In the genomic region with DNA sequence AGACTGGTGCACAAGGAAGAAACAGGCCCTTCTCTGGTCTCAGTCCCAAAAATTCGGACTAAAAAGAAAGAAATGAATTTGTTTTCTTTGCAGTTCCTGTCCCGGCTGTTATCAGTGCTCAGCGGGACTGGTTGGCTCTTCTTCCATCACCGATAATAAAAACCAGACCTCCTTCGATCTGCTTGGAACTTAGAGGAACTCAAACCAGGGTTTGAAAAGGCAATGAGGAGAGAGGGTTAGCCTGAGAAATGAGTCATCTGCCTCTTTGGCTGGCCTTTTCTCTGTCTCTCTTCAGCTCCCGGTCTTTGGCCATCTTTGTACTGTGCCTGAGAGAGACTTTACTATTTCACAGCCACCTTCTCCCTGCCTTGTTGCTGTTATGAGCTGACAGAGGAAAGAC, we compare ENCODE assay signal across 21 mouse cellular contexts.
DNase-seq lines count a peak whose midpoint lies in the region; TF ChIP-seq lines count a peak whose summit lies in the region.
"Had no signal": no experiment of that assay in that cellular context is flagged by ENCODE, and none has a peak within 500 bp of the region (broad histone marks: within the 10 kb centered on the region; RNA-seq: fewer than 3 reads in every experiment).

No protein-coding gene starts in this region.

- H3K4me3 ChIP-seq in embryonic fibroblast, embryonic 13.5 days (ENCODE audit: insufficient read depth, low read length) = no peak overlapping the region
- H3K4me3 ChIP-seq: embryonic facial prominence, embryonic 15.5 days; forebrain, embryonic 12.5 days; heart, embryonic 15.5 days; hindbrain, embryonic 13.5 days had no signal

- peaks cover 2% of the 10 kb centered on the region; the same call in 1 of the 2 replicates for H3K4me1 ChIP-seq in embryonic fibroblast, embryonic 13.5 days (ENCODE audit: control insufficient read depth, insufficient read depth, low read length)
- H3K4me1 ChIP-seq: embryonic facial prominence, embryonic 15.5 days; forebrain, embryonic 12.5 days; heart, embryonic 15.5 days; hindbrain, embryonic 13.5 days had no signal

- no peak for TF ChIP-seq POLR2A in embryonic fibroblast, embryonic 13.5 days (IDR thresholded peaks at IDR 0.05; ENCODE audit: low read depth, low read length)

- peak; percentile 48 for DNase-seq in embryo, embryonic 10 days (ENCODE audit: low spot score)
- no peak for DNase-seq in embryo, embryonic 9.5 days (ENCODE audit: extremely low spot score)
- DNase-seq in heart, adult 18-20 months = peak; percentile 13 to 52
- no peak for DNase-seq in heart, postnatal 14 days
- DNase-seq in 3T3-L1 (ENCODE audit: low read depth, low spot score) = peak; percentile 39
- DNase-seq in thymus, postnatal 0 days (ENCODE audit: low spot score) = no peak
- DNase-seq in kidney, adult 18-20 months = no peak
- DNase-seq: adrenal gland, adult 2 months; adrenal gland, postnatal 25 days; cerebellum, adult 2 months; cerebellum, postnatal 10 days; embryo, embryonic 11 days; forebrain, postnatal 0 days; gastrocnemius, postnatal 14 days; kidney, adult 11 months had no signal

- intact Hi-C loops in heart, postnatal 14 days (cut with DNase I) = no loop called here

- peak overlapping the region; percentile 71; the same call in 1 of the 2 replicates for H3K27ac ChIP-seq in embryonic fibroblast, embryonic 13.5 days (ENCODE audit: insufficient read depth, low read length)
- H3K27ac ChIP-seq: embryonic facial prominence, embryonic 15.5 days; forebrain, embryonic 12.5 days; heart, embryonic 15.5 days; hindbrain, embryonic 13.5 days; hindbrain, postnatal 0 days had no signal

- no peak for TF ChIP-seq CTCF in embryonic fibroblast, embryonic 13.5 days (IDR thresholded peaks at IDR 0.05; ENCODE audit: borderline replicate concordance, insufficient read depth, low read length)

Comparison
In these comparisons a context has a peak if more than half of its experiments do, and no peak if none do; other contexts are left out.
1. DNase-seq: peak in embryo, embryonic 10 days (single experiment), heart, adult 18-20 months (2 of 2) and 3T3-L1 (single experiment); none in embryo, embryonic 9.5 days (single experiment), heart, postnatal 14 days (0 of 2), thymus, postnatal 0 days (single experiment) and kidney, adult 18-20 months (single experiment).